Mouse (Mus musculus) neural tube, embryonic 11.5 days (tissue): ENCODE results near the gene Pecr. TPM values are rescaled to one million over a fixed set of nuclear protein-coding genes. Genes with fewer than 3 reads are reported as not detected.

Experiments used
- ATAC-seq: fragments of 200-750 bp; cut with Nextera tagmentation; 2 replicates; pipeline ENCODE4 v1.8.0; 2017; ENCODE audit warnings: moderate number of reproducible peaks, mild to moderate bottlenecking, moderate TSS enrichment, moderate library complexity; ENCODE audit not compliant: insufficient read depth, low FRiP score, low TSS enrichment
- DNase-seq: peaks from one replicate; pipeline ENCODE4 v3.0.0-alpha.2; 2015; ENCODE audit warnings: low spot score
- H3K27ac ChIP-seq: fragments of 300-500 bp; sonication (generic); 2 replicates; pipeline ENCODE4 v1.5.1; 2014; ENCODE audit warnings: low read depth, mild to moderate bottlenecking, low read length
- H3K27me3 ChIP-seq: fragments of 300-500 bp; sonication (generic); 2 replicates; pipeline ENCODE4 v1.6.1; 2014; ENCODE audit warnings: mild to moderate bottlenecking, low read length, mixed read lengths; ENCODE audit not compliant: control insufficient read depth, insufficient read depth
- H3K36me3 ChIP-seq: fragments of 300-500 bp; sonication (generic); 2 replicates; pipeline ENCODE4 v1.6.1; 2014; ENCODE audit warnings: mild to moderate bottlenecking, low read length, moderate library complexity, mixed read lengths; ENCODE audit not compliant: control insufficient read depth, insufficient read depth
- H3K4me1 ChIP-seq: fragments of 300-500 bp; sonication (generic); 2 replicates; pipeline ENCODE4 v1.6.1; 2014; ENCODE audit warnings: low read length, mixed read lengths; ENCODE audit not compliant: control insufficient read depth, insufficient read depth
- H3K4me2 ChIP-seq: fragments of 300-500 bp; sonication (generic); 2 replicates; pipeline ENCODE4 v1.6.1; 2014; ENCODE audit warnings: low read depth, mild to moderate bottlenecking, moderate library complexity
- H3K4me3 ChIP-seq: fragments of 300-500 bp; sonication (generic); 2 replicates; pipeline ENCODE4 v1.5.1; 2014; ENCODE audit warnings: low read depth, low read length
- H3K9ac ChIP-seq: fragments of 300-500 bp; sonication (generic); 2 replicates; pipeline ENCODE4 v1.6.1; 2014; ENCODE audit warnings: mild to moderate bottlenecking, low read length
- H3K9me3 ChIP-seq: fragments of 300-500 bp; sonication (generic); 2 replicates; pipeline ENCODE4 v1.6.1; 2016; ENCODE audit warnings: low read length; ENCODE audit not compliant: control insufficient read depth
- WGBS: fragments of 180-500 bp; shearing (Covaris S2); extraction: QIAGEN DNeasy Blood & Tissue Kit; methylation state at CpG from one replicate; pipeline ENCODE4 v1.1.7; 2014; 5-methylcytosine and 5-hydroxymethylcytosine counted together
- polyA plus RNA-seq: library from polyadenylated mRNA; unstranded; fragments of >200 nt; fragmentation: Nextera tagmentation; extraction: Ambion mirVana; gene quantifications from 2 replicates; pipeline ENCODE4 v1.2.1, GENCODE M21; 2014

The Pecr gene
- 14.0 and 17.3 TPM in 2 replicates for polyA plus RNA-seq

DNA sequence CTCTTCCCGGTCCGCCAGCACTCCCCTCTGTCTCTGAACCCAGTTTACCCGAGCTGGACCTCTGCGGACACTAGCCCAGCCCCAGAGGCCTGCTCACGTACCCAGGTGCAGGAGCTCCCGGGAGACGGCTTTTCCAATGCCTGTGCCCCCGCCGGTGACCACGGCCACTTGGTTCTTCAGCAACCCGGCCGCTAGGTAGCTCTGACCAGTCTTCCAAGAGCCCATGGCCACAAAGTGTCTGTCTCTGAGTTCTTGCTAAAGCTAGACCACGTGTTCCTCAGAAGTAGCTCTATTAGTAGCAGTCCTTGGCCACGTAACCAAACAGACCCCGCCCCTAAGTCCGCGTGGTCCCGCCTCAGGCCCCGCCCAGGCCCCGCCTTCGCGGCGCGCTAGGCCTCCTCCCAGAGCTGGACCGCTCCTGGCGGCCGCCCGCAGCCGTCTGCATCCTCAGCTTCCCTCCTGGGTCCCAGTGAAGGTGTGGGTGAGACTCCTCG is at the start of gene Pecr, which contains the start of gene Tmem169:
Gene Pecr (minus strand): TSS at position 323 of the 494 bp plus-strand sequence.
Gene Tmem169 (plus strand): TSS at position 378 of the 494 bp plus-strand sequence.
- no peaks in the 10 kb centered on the region for H3K36me3 ChIP-seq
- no peaks in the 10 kb centered on the region for H3K9me3 ChIP-seq
- DNase-seq: peak; percentile 96
- under 1% methylated on average over 30 of the region's 30 CpGs for WGBS
- peak; percentile 98; the same call in 1 of the 2 replicates for ATAC-seq
- no peaks in the 10 kb centered on the region; the same call in 1 of the 2 replicates for H3K4me1 ChIP-seq
- H3K4me2 ChIP-seq: peak within 1 kb of the TSS; percentile 73
- peak within 1 kb of the TSS; percentile 47 for H3K4me3 ChIP-seq
- peak within 1 kb of the TSS; percentile 36; the same call in 1 of the 2 replicates for H3K27ac ChIP-seq
- H3K9ac ChIP-seq: peak within 1 kb of the TSS; percentile 66
- H3K27me3 ChIP-seq: no peaks in the 10 kb centered on the region

DNA sequence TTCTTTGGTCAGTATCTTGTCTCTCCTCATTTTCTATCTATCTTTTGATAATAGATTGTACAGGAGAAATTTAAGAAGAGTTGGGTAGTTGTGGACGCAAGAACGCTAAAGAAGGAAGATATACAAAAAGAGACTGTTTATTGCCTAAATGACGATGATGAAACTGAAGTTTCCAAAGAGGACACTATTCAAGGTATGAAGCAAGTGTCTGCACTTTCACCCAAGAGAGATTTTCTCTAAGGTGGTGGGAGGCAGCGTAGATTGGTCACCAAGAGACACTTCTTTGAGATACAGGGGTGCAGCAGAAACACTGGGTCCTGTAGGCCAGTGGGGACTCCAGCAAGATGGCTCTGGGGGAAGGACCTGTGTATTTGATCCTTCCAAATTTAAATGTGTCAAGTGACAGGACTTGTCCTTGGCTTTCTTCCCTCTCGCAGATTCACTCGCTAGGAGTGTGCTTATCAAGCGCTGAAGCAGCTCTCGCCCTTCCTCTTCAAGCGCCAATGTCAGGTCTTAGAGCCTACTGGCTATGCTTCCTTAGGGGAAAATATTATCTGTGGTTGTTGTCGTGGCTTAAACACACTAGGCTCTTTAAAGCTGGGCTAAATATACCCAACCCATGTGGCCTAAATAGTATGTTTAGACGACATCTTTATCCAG is 42.2 kb upstream of the Pecr start:
- DNase-seq: no peak
- H3K9ac ChIP-seq: no peak overlapping the region
- no peak for ATAC-seq
- no peaks in the 10 kb centered on the region for H3K9me3 ChIP-seq
- no peak overlapping the region for H3K4me3 ChIP-seq
- no peak overlapping the region for H3K27ac ChIP-seq
- no peak overlapping the region for H3K4me2 ChIP-seq
- H3K4me1 ChIP-seq: no peaks in the 10 kb centered on the region
- H3K36me3 ChIP-seq: peaks cover 6% of the 10 kb centered on the region
- no peaks in the 10 kb centered on the region for H3K27me3 ChIP-seq
- 93% methylated on average over 11 of the region's 11 CpGs for WGBS

DNA sequence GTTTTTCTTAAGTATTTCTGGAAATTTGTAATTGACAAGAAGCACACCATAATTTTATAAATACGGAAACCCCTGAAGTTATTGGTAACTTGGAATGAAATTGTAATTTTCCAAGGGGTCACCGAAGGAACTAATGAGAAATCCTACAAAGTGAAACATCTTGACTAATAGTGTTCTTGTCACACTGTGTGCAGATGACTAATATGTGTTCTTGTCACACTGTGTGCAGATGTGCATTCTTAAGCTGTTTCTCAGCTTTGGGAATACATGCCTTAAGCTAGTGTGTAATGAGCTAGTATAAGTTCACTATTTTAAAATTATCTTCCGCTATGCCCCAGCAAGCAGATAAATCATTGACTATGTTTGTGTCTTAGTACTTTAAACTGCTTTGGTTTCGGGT is 39.1 kb upstream of the Pecr start:
- Histone ChIP-seq H3K36me3 (peaks cover 13% of the 10 kb centered on the region), H3K9ac (no peak overlapping the region), H3K27ac (no peak overlapping the region), H3K27me3 (no peaks in the 10 kb centered on the region), H3K4me3 (no peak overlapping the region), H3K9me3 (no peaks in the 10 kb centered on the region), H3K4me1 (no peaks in the 10 kb centered on the region), H3K4me2 (no peak overlapping the region)
- no peak for ATAC-seq
- 96% methylated on average over 4 of the region's 4 CpGs for WGBS
- DNase-seq: no peak

DNA sequence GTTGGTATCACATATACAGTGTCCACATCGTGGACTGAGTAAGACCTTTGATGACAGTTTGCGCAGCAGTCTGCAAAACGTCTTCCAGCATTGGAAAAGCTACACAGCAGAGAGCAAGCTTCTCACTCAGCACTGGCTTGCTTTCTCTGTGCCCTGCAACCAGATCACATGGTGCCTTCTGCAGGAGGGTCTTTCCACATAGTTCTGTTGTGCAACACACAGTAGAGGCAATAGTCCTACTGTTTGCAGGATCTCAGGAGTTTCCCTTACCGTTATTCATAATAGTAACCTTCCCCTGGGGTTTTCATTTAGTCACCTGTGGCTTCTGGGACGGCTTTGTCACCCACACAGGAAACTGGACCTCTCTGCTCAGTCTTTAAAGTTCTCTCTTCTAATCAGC is 36.6 kb upstream of the Pecr start:
- ATAC-seq: no peak
- Histone ChIP-seq H3K27me3 (no peaks in the 10 kb centered on the region), H3K9ac (no peak overlapping the region), H3K36me3 (peaks cover 7% of the 10 kb centered on the region), H3K4me1 (no peaks in the 10 kb centered on the region), H3K4me3 (no peak overlapping the region), H3K9me3 (no peaks in the 10 kb centered on the region), H3K4me2 (no peak overlapping the region), H3K27ac (no peak overlapping the region)
- DNase-seq: no peak
- 92% methylated on average over 5 of the region's 5 CpGs for WGBS

DNA sequence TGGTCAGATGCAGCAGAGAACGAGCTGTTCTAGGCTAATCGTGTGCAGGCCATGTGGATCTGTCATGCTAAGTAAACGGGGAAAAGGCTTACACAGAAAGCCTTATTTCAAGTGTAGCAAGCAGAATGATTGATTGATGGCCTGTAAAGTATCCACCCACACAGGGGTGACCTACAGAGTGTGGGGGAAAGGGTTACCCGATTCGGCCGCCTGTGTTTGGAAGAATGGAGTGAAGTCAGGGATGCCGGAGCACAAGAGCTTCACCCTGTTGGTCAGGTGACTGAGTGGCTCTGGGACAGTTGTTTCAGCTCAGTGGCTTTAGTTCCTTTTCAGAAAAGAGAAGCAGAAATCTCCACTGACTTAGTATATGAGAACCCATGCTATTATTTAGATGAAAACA is 32.8 kb upstream of the Pecr start:
- no peak overlapping the region for H3K9ac ChIP-seq
- no peak overlapping the region for H3K27ac ChIP-seq
- ATAC-seq: no peak
- H3K4me3 ChIP-seq: no peak overlapping the region
- no peak for DNase-seq
- WGBS: 85% methylated on average over 7 of the region's 7 CpGs
- no peak overlapping the region for H3K4me2 ChIP-seq
- H3K4me1 ChIP-seq: no peaks in the 10 kb centered on the region
- peaks cover 7% of the 10 kb centered on the region for H3K36me3 ChIP-seq
- no peaks in the 10 kb centered on the region for H3K9me3 ChIP-seq
- no peaks in the 10 kb centered on the region for H3K27me3 ChIP-seq

DNA sequence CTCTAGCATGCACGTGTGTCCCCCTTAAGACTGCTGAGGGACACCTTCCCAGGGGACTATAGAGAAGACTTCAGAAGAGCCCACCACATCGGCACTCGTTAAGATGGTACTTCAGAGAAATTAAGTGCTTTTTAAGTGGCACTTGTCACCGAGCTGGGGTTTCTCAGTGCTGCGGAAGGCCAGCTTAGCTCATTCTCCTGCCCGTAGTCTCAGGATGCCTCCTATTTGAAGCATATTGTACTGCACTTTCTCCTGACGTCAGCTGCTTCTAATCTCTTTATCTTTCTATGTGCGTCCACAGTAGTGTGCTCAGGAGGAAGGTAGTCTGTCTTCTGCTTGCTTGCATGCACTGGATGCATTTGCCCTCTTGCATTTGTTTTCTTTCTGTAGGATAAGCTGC is 32.3 kb upstream of the Pecr start:
- Histone ChIP-seq H3K4me1 (no peaks in the 10 kb centered on the region), H3K9me3 (no peaks in the 10 kb centered on the region), H3K4me3 (no peak overlapping the region), H3K9ac (no peak overlapping the region), H3K27ac (no peak overlapping the region), H3K27me3 (no peaks in the 10 kb centered on the region), H3K4me2 (no peak overlapping the region), H3K36me3 (peaks cover 7% of the 10 kb centered on the region)
- ATAC-seq (no peak), DNase-seq (no peak)
- 80% methylated on average over 8 of the region's 8 CpGs for WGBS

DNA sequence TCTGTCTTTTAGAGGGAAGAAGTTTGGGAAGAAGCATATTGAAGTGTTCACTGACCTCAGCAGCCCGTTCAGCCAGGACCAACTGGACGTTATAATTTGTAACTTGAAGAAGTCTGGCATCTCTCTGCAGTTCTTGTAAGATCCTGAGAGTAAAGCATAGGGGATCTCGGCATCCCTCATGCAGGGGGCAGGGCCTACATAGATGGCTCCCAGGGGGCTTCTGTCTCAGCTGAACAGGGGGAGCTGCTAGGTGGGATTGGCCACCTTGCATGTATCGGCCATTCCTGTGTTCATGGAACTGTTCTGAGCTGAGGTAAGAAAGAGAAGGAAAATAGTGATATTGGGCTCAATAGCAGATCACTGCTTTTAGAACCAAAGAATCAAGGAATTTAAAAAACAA is 31.3 kb upstream of the Pecr start:
- ATAC-seq (no peak), DNase-seq (no peak)
- Histone ChIP-seq H3K27ac (no peak overlapping the region), H3K36me3 (peaks cover 4% of the 10 kb centered on the region; the same call in 1 of the 2 replicates), H3K4me3 (no peak overlapping the region), H3K27me3 (no peaks in the 10 kb centered on the region), H3K9me3 (no peaks in the 10 kb centered on the region), H3K9ac (no peak overlapping the region), H3K4me1 (no peaks in the 10 kb centered on the region), H3K4me2 (no peak overlapping the region)
- 87% methylated on average over 4 of the region's 4 CpGs for WGBS

DNA sequence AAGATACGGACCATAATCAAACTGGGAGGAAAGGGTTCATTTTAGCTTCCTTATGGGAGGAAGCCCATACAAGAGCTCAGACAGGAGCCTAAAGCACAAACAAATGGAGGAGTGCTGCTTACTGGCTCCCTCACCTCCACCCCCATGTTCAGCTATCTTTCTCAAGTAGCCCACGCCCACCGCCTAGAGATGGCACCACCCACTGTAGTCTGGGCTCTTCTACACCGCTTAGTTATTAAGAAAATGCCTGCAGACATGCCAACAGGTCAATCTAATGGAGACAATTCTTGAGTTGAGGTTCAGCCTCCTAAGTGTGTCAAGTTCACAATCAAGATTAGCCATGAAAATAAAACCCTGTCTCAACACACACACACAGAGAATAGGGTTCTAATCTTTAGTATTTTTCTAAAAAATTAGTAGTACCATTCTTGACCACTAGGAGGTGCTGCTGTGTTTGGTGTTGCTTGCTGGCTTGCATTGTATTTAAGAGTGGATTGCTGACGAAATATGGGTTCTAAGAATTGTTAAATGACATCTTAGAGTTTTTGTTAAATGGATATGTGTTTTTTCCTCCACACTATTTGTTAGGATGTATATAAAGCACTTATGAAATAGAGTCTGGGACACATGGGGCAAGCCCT is 29.4 kb upstream of the Pecr start:
- no peak for DNase-seq
- Histone ChIP-seq H3K27me3 (no peaks in the 10 kb centered on the region), H3K4me2 (no peak overlapping the region), H3K27ac (no peak overlapping the region), H3K4me3 (no peak overlapping the region), H3K36me3 (no peaks in the 10 kb centered on the region), H3K9ac (no peak overlapping the region), H3K4me1 (no peaks in the 10 kb centered on the region; the same call in 1 of the 2 replicates), H3K9me3 (no peaks in the 10 kb centered on the region)
- no peak for ATAC-seq
- WGBS: 78% methylated on average over 5 of the region's 5 CpGs
